ENCODE assay signal across 28 mouse cellular contexts in the genomic region with DNA sequence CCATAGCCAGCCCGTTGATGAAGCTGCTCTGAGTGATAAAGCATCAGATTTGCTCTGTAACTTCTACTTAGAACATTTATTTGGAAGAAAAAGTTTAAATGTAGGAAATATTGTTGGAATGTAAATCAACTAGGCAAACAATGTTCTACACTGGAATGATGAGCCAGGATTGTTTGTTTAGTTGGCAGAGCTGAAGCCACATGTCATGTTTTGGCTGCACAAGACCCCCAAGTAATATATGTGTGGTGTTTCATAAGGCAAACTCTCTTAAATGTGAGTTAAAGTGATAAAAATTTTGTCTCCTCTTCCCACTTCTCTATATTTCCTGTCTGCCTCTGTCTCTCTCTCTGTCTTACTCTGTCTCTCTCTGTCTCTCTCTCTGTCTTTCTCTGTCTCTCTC.
DNase-seq lines count a peak whose midpoint lies in the region; ATAC-seq and TF ChIP-seq lines count a peak whose summit lies in the region.
"Had no signal": no experiment of that assay in that cellular context is flagged by ENCODE, and none has a peak within 500 bp of the region (broad histone marks: within the 10 kb centered on the region; RNA-seq: fewer than 3 reads in every experiment).

No protein-coding gene starts in this region.

- no peaks in the 10 kb centered on the region for H3K9me3 ChIP-seq in embryonic facial prominence, embryonic 14.5 days (ENCODE audit: control insufficient read depth, low read length)
- no peaks in the 10 kb centered on the region for H3K9me3 ChIP-seq in embryonic facial prominence, embryonic 10.5 days
- no peaks in the 10 kb centered on the region for H3K9me3 ChIP-seq in lung, embryonic 16.5 days (ENCODE audit: control insufficient read depth, low read length)
- H3K9me3 ChIP-seq: embryonic facial prominence, embryonic 12.5 days; embryonic facial prominence, embryonic 15.5 days; forebrain, embryonic 10.5 days; forebrain, embryonic 12.5 days; G1E had no signal

- no peak for TF ChIP-seq CTCF in layer of hippocampus, adult 2 months (conservative IDR thresholded peaks at IDR 0.05)

- no peak for ATAC-seq in embryonic facial prominence, embryonic 14.5 days (ENCODE audit: low read depth)
- ATAC-seq in lung, embryonic 16.5 days (ENCODE audit: low read depth) = peak; percentile 66; the same call in 1 of the 2 replicates
- ATAC-seq: CD4-positive, CD25-positive, alpha-beta regulatory T cell, adult 4 months; forebrain, embryonic 14.5 days; forebrain, embryonic 16.5 days had no signal

- H3K4me2 ChIP-seq in embryonic facial prominence, embryonic 14.5 days (ENCODE audit: low read depth, low read length) = no peak overlapping the region
- no peak overlapping the region for H3K4me2 ChIP-seq in lung, embryonic 16.5 days (ENCODE audit: low read depth, low read length)
- H3K4me2 ChIP-seq: embryonic facial prominence, embryonic 12.5 days; embryonic facial prominence, embryonic 15.5 days; forebrain, embryonic 12.5 days had no signal

- H3K4me3 ChIP-seq in embryonic facial prominence, embryonic 14.5 days (ENCODE audit: low read depth, low read length) = no peak overlapping the region
- no peak overlapping the region for H3K4me3 ChIP-seq in embryonic facial prominence, embryonic 10.5 days
- no peak overlapping the region for H3K4me3 ChIP-seq in layer of hippocampus, adult 2 months
- H3K4me3 ChIP-seq in lung, embryonic 16.5 days (ENCODE audit: low read length) = no peak overlapping the region
- H3K4me3 ChIP-seq: embryonic facial prominence, embryonic 12.5 days; embryonic facial prominence, embryonic 15.5 days; erythroblast, embryonic 14.5 days; forebrain, embryonic 10.5 days; forebrain, embryonic 12.5 days had no signal

- peak; percentile 13 for DNase-seq in embryonic facial prominence, embryonic 14.5 days (ENCODE audit: low spot score)
- DNase-seq in embryonic facial prominence, embryonic 10.5 days (ENCODE audit: low spot score) = no peak
- DNase-seq in layer of hippocampus, adult 2 months (ENCODE audit: low spot score in 2 of 2) = no peak
- DNase-seq in layer of hippocampus, postnatal 14 days (ENCODE audit: low spot score in 2 of 2) = no peak
- no peak for DNase-seq in lung, postnatal 14 days
- DNase-seq in NIH3T3 (ENCODE audit: low read depth) = peak; percentile 10
- DNase-seq: adrenal gland, adult 2 months; adrenal gland, postnatal 10 days; adrenal gland, postnatal 25 days; B cell, adult 2 months; cerebellum, adult 11 months; cerebellum, adult 18-20 months; cerebellum, adult 8-10 months; cerebellum, adult 9-11 months; cerebellum, postnatal 14 days; cerebellum, postnatal 36 days; embryo, embryonic 11 days had no signal

- H3K27ac ChIP-seq in embryonic facial prominence, embryonic 14.5 days (replicated peaks; ENCODE audit: low read depth, low read length) = no peak overlapping the region
- H3K27ac ChIP-seq in embryonic facial prominence, embryonic 10.5 days (replicated peaks) = no peak overlapping the region
- H3K27ac ChIP-seq in layer of hippocampus, adult 2 months = peak overlapping the region; percentile 30; the same call in 1 of the 2 replicates
- H3K27ac ChIP-seq in lung, embryonic 16.5 days (ENCODE audit: low read length) = no peak overlapping the region; the same call in 1 of the 2 replicates
- H3K27ac ChIP-seq: embryonic facial prominence, embryonic 12.5 days; embryonic facial prominence, embryonic 15.5 days; forebrain, embryonic 10.5 days; forebrain, embryonic 12.5 days had no signal

- H3K36me3 ChIP-seq in embryonic facial prominence, embryonic 14.5 days (ENCODE audit: control insufficient read depth, insufficient read depth, low read length) = no peaks in the 10 kb centered on the region
- H3K36me3 ChIP-seq in embryonic facial prominence, embryonic 10.5 days (replicated peaks) = no peaks in the 10 kb centered on the region
- H3K36me3 ChIP-seq in lung, embryonic 16.5 days (ENCODE audit: control insufficient read depth, insufficient read depth, low read length) = no peaks in the 10 kb centered on the region
- H3K36me3 ChIP-seq: embryonic facial prominence, embryonic 12.5 days; embryonic facial prominence, embryonic 15.5 days; forebrain, embryonic 10.5 days; forebrain, embryonic 12.5 days; G1E had no signal

- H3K4me1 ChIP-seq in embryonic facial prominence, embryonic 14.5 days (ENCODE audit: control insufficient read depth, insufficient read depth, low read length) = no peaks in the 10 kb centered on the region
- H3K4me1 ChIP-seq in embryonic facial prominence, embryonic 10.5 days = no peaks in the 10 kb centered on the region
- H3K4me1 ChIP-seq in lung, embryonic 16.5 days (replicated peaks; ENCODE audit: control insufficient read depth, insufficient read depth, low read length) = peaks cover 5% of the 10 kb centered on the region; the same call in 1 of the 2 replicates
- H3K4me1 ChIP-seq: embryonic facial prominence, embryonic 12.5 days; embryonic facial prominence, embryonic 15.5 days; forebrain, embryonic 10.5 days had no signal

- no peak overlapping the region for H3K9ac ChIP-seq in embryonic facial prominence, embryonic 14.5 days (ENCODE audit: low read depth, low read length)
- H3K9ac ChIP-seq in lung, embryonic 16.5 days (ENCODE audit: low read length) = no peak overlapping the region
- H3K9ac ChIP-seq: embryonic facial prominence, embryonic 12.5 days; embryonic facial prominence, embryonic 15.5 days; forebrain, embryonic 12.5 days had no signal

- WGBS in embryonic facial prominence, embryonic 14.5 days = 76% methylated on average over 1 of the region's 1 CpGs
- WGBS in embryonic facial prominence, embryonic 10.5 days = 83% methylated on average over 1 of the region's 1 CpGs
- 33% methylated on average over 1 of the region's 1 CpGs for WGBS in lung, embryonic 16.5 days

- no peaks in the 10 kb centered on the region for H3K27me3 ChIP-seq in embryonic facial prominence, embryonic 14.5 days (replicated peaks; ENCODE audit: control insufficient read depth, insufficient read depth, low read length)
- H3K27me3 ChIP-seq in embryonic facial prominence, embryonic 10.5 days (replicated peaks; ENCODE audit: low read depth, poor library complexity, severe bottlenecking) = no peaks in the 10 kb centered on the region
- no peaks in the 10 kb centered on the region for H3K27me3 ChIP-seq in lung, embryonic 16.5 days (ENCODE audit: control insufficient read depth, insufficient read depth, low read depth, low read length)
- H3K27me3 ChIP-seq: CH12.LX; embryonic facial prominence, embryonic 12.5 days; embryonic facial prominence, embryonic 15.5 days; forebrain, embryonic 12.5 days had no signal

Comparison
In these comparisons a context has a peak if more than half of its experiments do, and no peak if none do; other contexts are left out.
1. DNase-seq: peak in embryonic facial prominence, embryonic 14.5 days (single experiment) and NIH3T3 (single experiment); none in embryonic facial prominence, embryonic 10.5 days (single experiment), layer of hippocampus, adult 2 months (0 of 2), layer of hippocampus, postnatal 14 days (0 of 2) and lung, postnatal 14 days (single experiment).